Mouse (Mus musculus) liver, embryonic 14.5 days (tissue): ENCODE measurements around the gene Chd4. TPM values are rescaled to one million over a fixed set of nuclear protein-coding genes. Genes with fewer than 3 reads are reported as not detected.

ENCODE experiments used
- ATAC-seq: fragments of 200-750 bp; cut with Nextera tagmentation; 2 replicates; pipeline ENCODE4 v1.8.0; 2017; ENCODE audit warnings: moderate number of reproducible peaks, mild to moderate bottlenecking, moderate library complexity; ENCODE audit not compliant: insufficient read depth
- DNase-seq, 3 experiments: peaks; one replicate each; pipeline ENCODE4 v3.0.0-alpha.2; 2012 to 2013; ENCODE audit warnings: low read depth in 3 of 3, low spot score in 3 of 3
- H3K27ac ChIP-seq: fragments of 300-500 bp; sonication (generic); 2 replicates; pipeline ENCODE4 v1.5.1; 2014; ENCODE audit warnings: moderate library complexity, mild to moderate bottlenecking, control low read depth, inconsistent platforms
- H3K27me3 ChIP-seq: fragments of 300-500 bp; sonication (generic); 2 replicates; pipeline ENCODE4 v1.6.1; 2014; ENCODE audit warnings: mild to moderate bottlenecking, low read length, moderate library complexity; ENCODE audit not compliant: control insufficient read depth, insufficient read depth
- H3K36me3 ChIP-seq: fragments of 300-500 bp; sonication (generic); replicated peaks from 2 replicates; pipeline ENCODE4 v1.6.1; 2014; ENCODE audit warnings: low read depth; ENCODE audit not compliant: control insufficient read depth, insufficient read depth
- H3K4me1 ChIP-seq, 2 experiments: fragments of 200-500 bp in 1 of 2; fragments of 300-500 bp in 1 of 2; sonication (generic) in 1 of 2; replicated peaks; 2 replicates each; pipeline ENCODE4 v1.6.1; 2012 to 2014; ENCODE audit warnings: antibody characterized with exemption in 1 of 2, inconsistent platforms in 1 of 2, low read length in 1 of 2; ENCODE audit not compliant: control insufficient read depth in 2 of 2, insufficient read depth in 2 of 2
- H3K4me2 ChIP-seq: fragments of 300-500 bp; sonication (generic); 2 replicates; pipeline ENCODE4 v1.6.1; 2014; ENCODE audit warnings: low read depth, mild to moderate bottlenecking, control low read depth, moderate library complexity
- H3K4me3 ChIP-seq, 2 experiments: fragments of 200-500 bp in 1 of 2; fragments of 300-500 bp in 1 of 2; sonication (generic) in 1 of 2; 2 replicates each; pipeline ENCODE4 v1.5.1; 2012 to 2014; ENCODE audit warnings: low read depth in 2 of 2, low read length in 2 of 2, mild to moderate bottlenecking in 2 of 2, control low read depth in 1 of 2, inconsistent platforms in 1 of 2, moderate library complexity in 1 of 2; ENCODE audit not compliant: insufficient read depth in 1 of 2
- H3K9ac ChIP-seq: fragments of 300-500 bp; sonication (generic); replicated peaks from 2 replicates; pipeline ENCODE4 v1.6.1; 2014; ENCODE audit warnings: mild to moderate bottlenecking, control low read depth, moderate library complexity
- H3K9me3 ChIP-seq: fragments of 300-500 bp; sonication (generic); 2 replicates; pipeline ENCODE4 v1.6.1; 2016; ENCODE audit warnings: low read length, mixed read lengths; ENCODE audit not compliant: control insufficient read depth
- CTCF ChIP-seq: IDR thresholded peaks from 2 replicates; pipeline ENCODE4 v1.5.1; 2016; ENCODE audit warnings: antibody characterized with exemption, low read depth, control low read depth
- EP300 ChIP-seq: IDR thresholded peaks from 2 replicates; pipeline ENCODE4 v1.6.1; 2016; ENCODE audit warnings: antibody characterized with exemption, low read depth
- WGBS: fragments of 180-500 bp; shearing (Covaris S2); extraction: QIAGEN DNeasy Blood & Tissue Kit; methylation state at CpG from one replicate; pipeline ENCODE4 v1.1.7; 2014; ENCODE audit not compliant: insufficient replicate concordance; 5-methylcytosine and 5-hydroxymethylcytosine counted together
- polyA plus RNA-seq, 2 experiments: library from polyadenylated mRNA; depleted of rRNA in 1 of 2; stranded (reverse) in 1 of 2; unstranded in 1 of 2; fragments of >200 nt; fragmentation: Nextera tagmentation in 1 of 2; extraction: Ambion mirVana in 1 of 2; gene quantifications; 2 replicates each; pipeline versions ENCODE4 v1.2.1 to v1.2.3; 2012 to 2014

Gene Chd4
- polyA plus RNA-seq, 2 experiments, result 19.7 to 24.7 TPM

DNA sequence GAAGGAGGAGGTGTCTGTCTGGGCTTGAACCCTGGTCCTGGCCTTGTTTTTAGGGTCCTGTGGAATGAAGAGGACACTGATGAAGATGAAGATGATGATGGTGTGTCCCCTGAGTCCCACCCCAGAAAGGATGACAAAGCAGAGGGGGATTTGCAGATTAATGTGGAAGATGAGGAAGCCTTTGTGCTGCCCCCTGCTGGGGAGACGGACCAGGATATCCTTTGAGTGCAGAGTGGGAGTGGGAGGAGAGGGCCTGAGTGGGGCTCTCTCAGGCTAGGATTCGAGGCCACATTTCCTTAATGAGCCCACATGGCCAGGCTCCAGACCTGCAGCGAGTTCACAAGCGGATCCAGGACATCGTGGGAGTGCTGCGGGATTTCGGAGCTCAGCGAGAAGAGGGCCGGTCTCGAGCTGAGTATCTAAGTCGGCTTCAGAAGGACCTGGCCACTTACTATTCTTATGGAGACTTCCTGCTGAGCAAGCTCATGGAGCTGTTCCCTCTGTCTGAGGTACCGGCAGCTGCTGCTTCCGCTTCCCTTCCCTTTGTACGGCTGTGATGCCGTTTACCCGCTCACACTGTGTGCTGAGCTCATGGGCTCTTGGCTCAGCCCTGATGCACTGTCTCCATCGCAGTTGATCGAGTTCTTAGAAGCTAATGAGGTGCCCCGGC lies 41.4 kb downstream of the Chd4 start:
- peaks cover 80% of the 10 kb centered on the region for H3K36me3 ChIP-seq
- H3K4me2 ChIP-seq, result no peak overlapping the region
- H3K4me3 ChIP-seq, result no peak overlapping the region
- no peaks in the 10 kb centered on the region for H3K27me3 ChIP-seq
- whole genome bisulfite sequencing, result 83% methylated on average over 19 of the region's 19 CpGs
- peaks cover 3 to 5% of the 10 kb centered on the region in 2 experiments; a peak in 2 of 4 replicates for H3K4me1 ChIP-seq
- H3K9ac ChIP-seq, result no peak overlapping the region
- H3K27ac ChIP-seq, result no peak overlapping the region
- DNase-seq, result no peak
- TF ChIP-seq EP300 (no peak), CTCF (peak; percentile 75)
- H3K9me3 ChIP-seq, result no peaks in the 10 kb centered on the region
- ATAC-seq, result no peak

- H3K36me3 ChIP-seq, result peaks cover 69% of the 10 kb centered on the region
- H3K27me3 ChIP-seq, result no peaks in the 10 kb centered on the region
- H3K9me3 ChIP-seq, result no peaks in the 10 kb centered on the region
- no peak overlapping the region for H3K9ac ChIP-seq
- no peak overlapping the region for H3K4me3 ChIP-seq
- no peak overlapping the region for H3K4me2 ChIP-seq
- WGBS, result 77% methylated on average over 7 of the region's 7 CpGs
- DNase-seq, result no peak
- H3K4me1 ChIP-seq, result peaks cover 3 to 4% of the 10 kb centered on the region in 2 experiments; a peak in 3 of 4 replicates
- TF ChIP-seq CTCF, result no peak
- TF ChIP-seq EP300, result no peak
- no peak for ATAC-seq
- no peak overlapping the region for H3K27ac ChIP-seq
These were observed 44.0 kb downstream of the Chd4 start for GRCm38 (mm10) chr6:125139747-125140146.

DNA sequence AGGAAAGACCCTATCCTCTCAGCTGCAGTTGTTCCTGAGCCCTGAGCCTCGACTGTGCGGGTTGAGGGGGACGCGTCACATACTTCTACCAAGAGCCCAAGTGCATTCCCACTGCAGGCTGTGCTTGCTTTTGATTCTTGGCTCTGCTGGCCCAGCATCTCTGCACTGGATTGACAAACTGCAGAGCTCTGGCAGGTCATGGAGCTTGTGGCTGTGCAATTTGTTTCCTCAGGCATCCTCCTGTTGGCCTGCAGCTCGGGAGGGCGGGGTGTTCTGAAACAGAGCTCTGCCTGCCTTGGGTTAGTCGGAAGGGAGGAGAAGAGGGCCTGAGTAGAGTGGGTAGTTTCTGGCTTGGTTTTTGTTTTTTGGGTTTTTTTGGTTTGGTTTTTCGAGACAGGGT lies 46.7 kb downstream of the Chd4 start:
- no peak for DNase-seq
- H3K27me3 ChIP-seq, result no peaks in the 10 kb centered on the region
- H3K36me3 ChIP-seq, result peaks cover 48% of the 10 kb centered on the region
- H3K27ac ChIP-seq, result no peak overlapping the region
- peaks cover 16 to 20% of the 10 kb centered on the region in 2 experiments for H3K4me1 ChIP-seq
- no peak for TF ChIP-seq EP300
- TF ChIP-seq CTCF, result no peak
- H3K4me3 ChIP-seq, result no peak overlapping the region
- no peak overlapping the region for H3K9ac ChIP-seq
- ATAC-seq, result no peak
- WGBS, result 87% methylated on average over 8 of the region's 8 CpGs
- H3K4me2 ChIP-seq, result no peak overlapping the region
- no peaks in the 10 kb centered on the region for H3K9me3 ChIP-seq

DNA sequence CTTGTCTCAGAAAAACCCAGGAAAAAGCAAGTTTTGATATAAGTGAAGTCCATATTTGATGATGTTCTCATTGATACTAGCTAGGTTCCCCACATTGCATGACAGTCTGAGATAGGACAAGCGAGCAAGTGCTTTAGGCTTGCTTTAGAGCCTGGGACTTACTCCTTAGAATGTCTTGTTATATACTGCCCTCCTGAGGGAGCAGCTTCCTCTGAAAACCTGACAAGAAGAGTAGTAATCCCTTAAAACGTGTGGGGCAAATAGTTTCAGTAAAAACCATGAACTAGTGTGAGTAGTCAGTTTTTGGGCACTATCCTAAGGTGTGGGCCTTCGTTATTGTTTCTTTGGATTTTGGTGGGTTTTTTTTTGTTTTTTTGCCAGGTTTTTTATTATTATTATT lies 47.3 kb downstream of the Chd4 start:
- Histone ChIP-seq H3K27ac (no peak overlapping the region), H3K4me3 (no peak overlapping the region), H3K4me2 (no peak overlapping the region), H3K4me1 (peaks cover 18 to 24% of the 10 kb centered on the region in 2 experiments), H3K9me3 (no peaks in the 10 kb centered on the region), H3K27me3 (no peaks in the 10 kb centered on the region), H3K9ac (no peak overlapping the region), H3K36me3 (peaks cover 43% of the 10 kb centered on the region)
- 64% methylated on average over 3 of the region's 3 CpGs for WGBS
- DNase-seq, result no peak
- TF ChIP-seq EP300, result no peak
- no peak for TF ChIP-seq CTCF
- ATAC-seq, result no peak

GRCm38 (mm10) chr6:125143904-125144303 lies 48.1 kb downstream of the Chd4 start:
- WGBS, result 80% methylated on average over 9 of the region's 9 CpGs
- Histone ChIP-seq H3K9me3 (no peaks in the 10 kb centered on the region), H3K9ac (no peak overlapping the region), H3K36me3 (peaks cover 37% of the 10 kb centered on the region), H3K4me2 (no peak overlapping the region), H3K4me1 (peaks cover 18 to 29% of the 10 kb centered on the region in 2 experiments), H3K27ac (no peak overlapping the region), H3K4me3 (no peak overlapping the region), H3K27me3 (no peaks in the 10 kb centered on the region)
- DNase-seq (no peak), ATAC-seq (no peak)
- TF ChIP-seq EP300, result no peak
- no peak for TF ChIP-seq CTCF
